Mouse (Mus musculus): ENCODE data around the gene C2cd3. TPM values are rescaled to one million over a fixed set of nuclear protein-coding genes. Genes with fewer than 3 reads are reported as not detected.
A peak's percentile ranks its signal among the peaks of the same experiment; 100 is the strongest.

C2cd3 gene
- total and polyA plus RNA-seq, 2 experiments from 2014 or later, result 5.5 to 29.8 TPM

DNA sequence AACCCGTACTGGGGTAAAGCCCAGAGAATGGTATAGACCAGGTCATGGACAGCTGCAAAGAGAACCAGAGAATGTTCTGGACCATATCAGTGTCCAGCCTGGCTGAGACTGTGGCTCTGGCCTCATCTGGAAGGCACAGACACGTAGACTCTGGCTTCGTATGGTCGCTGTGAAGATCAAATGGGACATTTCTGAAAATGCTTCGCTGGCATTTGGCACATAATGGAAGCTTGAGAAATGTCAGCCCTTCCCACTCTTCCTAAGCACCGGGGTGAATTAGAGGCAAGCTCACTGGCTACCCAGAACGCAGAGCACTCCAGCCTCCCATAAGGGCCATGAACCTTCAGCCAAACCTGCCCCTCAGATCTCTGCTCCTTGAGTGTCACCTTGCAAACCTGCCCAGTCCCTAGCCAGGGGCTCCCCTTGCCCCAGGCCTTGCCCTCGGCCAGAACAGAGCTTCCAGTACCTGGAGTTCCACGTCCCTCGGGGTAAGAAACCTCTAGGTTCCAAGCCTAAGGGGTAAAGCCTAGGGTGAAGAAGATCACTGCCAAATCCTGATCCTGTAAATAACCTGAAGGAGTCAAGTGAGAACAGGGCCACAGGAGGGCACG lies 98.9 kb downstream of the C2cd3 start:
- peaks cover 34% of the 10 kb centered on the region for H3K4me1 ChIP-seq (ENCODE audit: control insufficient read depth, insufficient read depth)
- no peaks in the 10 kb centered on the region for H3K36me3 ChIP-seq (replicated peaks; ENCODE audit: control insufficient read depth, insufficient read depth, low read length)
- no peak overlapping the region for H3K4me2 ChIP-seq (ENCODE audit: low read depth, low read length)
- no peak overlapping the region for H3K4me3 ChIP-seq (ENCODE audit: low read depth, low read length)
- no peak for TF ChIP-seq EP300 (IDR thresholded peaks at IDR 0.05; ENCODE audit: low read depth)
- no peak for TF ChIP-seq CTCF (IDR thresholded peaks at IDR 0.05; ENCODE audit: low read depth)
- WGBS, result 90% methylated on average over 11 of the region's 11 CpGs
- no peaks in the 10 kb centered on the region for H3K27me3 ChIP-seq (ENCODE audit: control insufficient read depth, insufficient read depth, low read length)
- no peaks in the 10 kb centered on the region for H3K9me3 ChIP-seq (replicated peaks; ENCODE audit: control insufficient read depth, low read length)
- DNase-seq (ENCODE audit: low spot score), result no peak
- no peak overlapping the region for H3K9ac ChIP-seq (replicated peaks; ENCODE audit: low read depth, low read length)
- ATAC-seq (ENCODE audit: insufficient read depth, low read depth), result no peak
- H3K27ac ChIP-seq (ENCODE audit: low read depth), result no peak overlapping the region

DNA sequence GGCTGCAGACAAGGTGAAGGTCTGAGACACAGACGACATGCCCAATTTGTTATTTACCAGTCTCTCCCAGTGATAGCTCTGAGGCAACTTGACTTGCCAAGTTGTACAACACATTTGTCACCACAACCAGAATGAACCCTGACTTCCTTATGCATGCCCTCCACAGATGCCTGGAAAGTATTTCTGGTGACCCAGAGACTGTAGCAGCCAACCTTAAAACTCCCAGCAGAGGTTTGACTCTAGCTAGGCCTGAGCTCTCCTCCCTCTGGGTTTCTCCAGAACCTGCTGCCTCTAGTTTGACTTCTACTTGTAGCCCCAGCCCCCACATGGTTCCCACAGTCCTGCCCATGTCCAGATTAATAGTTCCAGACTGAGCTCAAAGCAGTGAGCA lies 99.4 kb downstream of the C2cd3 start:
- TF ChIP-seq EP300 (IDR thresholded peaks at IDR 0.05; ENCODE audit: low read depth), result no peak
- TF ChIP-seq CTCF (IDR thresholded peaks at IDR 0.05; ENCODE audit: low read depth), result no peak
- H3K36me3 ChIP-seq (replicated peaks; ENCODE audit: control insufficient read depth, insufficient read depth, low read length), result no peaks in the 10 kb centered on the region
- H3K9ac ChIP-seq (replicated peaks; ENCODE audit: low read depth, low read length), result no peak overlapping the region
- H3K27ac ChIP-seq (ENCODE audit: low read depth), result no peak overlapping the region
- no peaks in the 10 kb centered on the region for H3K27me3 ChIP-seq (ENCODE audit: control insufficient read depth, insufficient read depth, low read length)
- peaks cover 29% of the 10 kb centered on the region for H3K4me1 ChIP-seq (ENCODE audit: control insufficient read depth, insufficient read depth)
- H3K4me3 ChIP-seq (ENCODE audit: low read depth, low read length), result no peak overlapping the region
- no peak for DNase-seq (ENCODE audit: low spot score)
- 95% methylated on average over 1 of the region's 1 CpGs for WGBS
- no peak overlapping the region for H3K4me2 ChIP-seq (ENCODE audit: low read depth, low read length)
- ATAC-seq (ENCODE audit: insufficient read depth, low read depth), result no peak
- no peaks in the 10 kb centered on the region for H3K9me3 ChIP-seq (replicated peaks; ENCODE audit: control insufficient read depth, low read length)

DNA sequence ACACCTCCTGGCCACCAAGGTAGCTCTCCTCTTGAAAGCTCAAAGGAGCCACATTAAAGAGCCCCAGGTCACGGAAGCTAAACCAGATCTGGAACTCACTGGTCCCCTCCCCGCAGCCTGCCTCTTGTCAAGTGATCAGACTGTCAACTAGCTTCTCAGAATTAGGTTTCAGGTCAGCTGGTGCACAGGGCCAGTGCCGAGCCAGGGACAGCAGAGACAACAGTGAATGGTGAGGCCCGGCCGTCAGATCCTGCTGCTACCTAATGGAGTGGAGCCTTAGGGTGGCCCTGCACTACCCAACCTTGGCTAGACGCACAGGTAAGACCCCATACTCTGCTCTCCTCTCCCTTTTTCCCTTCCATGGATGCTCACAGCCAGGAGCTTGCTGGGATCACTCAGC lies 100.7 kb downstream of the C2cd3 start, which contains the start of gene Ucp3:
Gene Ucp3, plus strand, starts transcription at position 214 of the 400 bp plus-strand sequence.
- Histone ChIP-seq H3K9ac (replicated peaks; ENCODE audit: low read depth, low read length) (no peak within 1 kb of the TSS), H3K4me2 (ENCODE audit: low read depth, low read length) (peak within 1 kb of the TSS; percentile 14; the same call in 1 of the 2 replicates), H3K27me3 (ENCODE audit: control insufficient read depth, insufficient read depth, low read length) (no peaks in the 10 kb centered on the region), H3K4me1 (ENCODE audit: control insufficient read depth, insufficient read depth) (peaks cover 23% of the 10 kb centered on the region), H3K9me3 (replicated peaks; ENCODE audit: control insufficient read depth, low read length) (no peaks in the 10 kb centered on the region), H3K4me3 (ENCODE audit: low read depth, low read length) (peak within 1 kb of the TSS; percentile 9; the same call in 1 of the 2 replicates), H3K27ac (ENCODE audit: low read depth) (peak within 1 kb of the TSS; percentile 36; the same call in 1 of the 2 replicates), H3K36me3 (replicated peaks; ENCODE audit: control insufficient read depth, insufficient read depth, low read length) (no peaks in the 10 kb centered on the region)
- TF ChIP-seq EP300 (IDR thresholded peaks at IDR 0.05; ENCODE audit: low read depth) (no peak), CTCF (IDR thresholded peaks at IDR 0.05; ENCODE audit: low read depth) (no peak)
- DNase-seq (ENCODE audit: low spot score) (no peak), ATAC-seq (ENCODE audit: insufficient read depth, low read depth) (peak; percentile 31)
- 61% methylated on average over 6 of the region's 6 CpGs for WGBS

DNA sequence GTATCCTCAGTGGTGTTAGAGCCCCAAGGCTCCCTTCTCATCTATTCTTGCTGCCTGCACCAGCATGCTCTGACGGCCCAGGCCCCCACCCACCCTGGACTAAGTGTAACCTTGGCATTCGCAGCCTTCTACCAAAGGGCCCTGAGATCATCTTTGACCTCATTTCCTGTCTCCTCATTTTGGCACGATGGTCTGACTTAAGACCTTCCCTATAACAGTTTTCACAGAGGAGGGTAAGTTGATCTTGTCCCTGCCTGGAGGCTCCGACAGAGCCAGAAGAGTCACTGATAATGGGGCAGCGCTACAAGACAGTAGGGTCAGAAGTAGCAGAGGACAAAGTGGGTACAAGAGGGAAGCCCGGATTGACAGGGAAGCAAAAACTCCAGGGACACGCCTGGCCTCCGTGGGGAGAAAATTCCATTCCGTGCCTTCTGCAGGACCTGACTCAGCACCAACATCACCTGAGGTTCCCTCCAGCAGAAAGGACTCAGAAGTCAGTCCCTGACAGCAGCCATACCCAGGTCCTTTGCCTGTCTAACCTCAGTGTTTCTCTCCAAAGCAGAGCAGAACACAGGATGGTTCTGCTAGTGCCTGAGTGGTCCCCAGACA lies 101.9 kb downstream of the C2cd3 start:
- H3K4me1 ChIP-seq (ENCODE audit: control insufficient read depth, insufficient read depth), result peaks cover 23% of the 10 kb centered on the region
- WGBS, result 43% methylated on average over 9 of the region's 9 CpGs
- DNase-seq (ENCODE audit: low spot score) (no peak), ATAC-seq (ENCODE audit: insufficient read depth, low read depth) (no peak)
- H3K4me3 ChIP-seq (ENCODE audit: low read depth, low read length), result no peak overlapping the region; the same call in 1 of the 2 replicates
- no peaks in the 10 kb centered on the region for H3K9me3 ChIP-seq (replicated peaks; ENCODE audit: control insufficient read depth, low read length)
- TF ChIP-seq CTCF (IDR thresholded peaks at IDR 0.05; ENCODE audit: low read depth) (no peak), EP300 (IDR thresholded peaks at IDR 0.05; ENCODE audit: low read depth) (no peak)
- no peaks in the 10 kb centered on the region for H3K27me3 ChIP-seq (ENCODE audit: control insufficient read depth, insufficient read depth, low read length)
- no peaks in the 10 kb centered on the region for H3K36me3 ChIP-seq (replicated peaks; ENCODE audit: control insufficient read depth, insufficient read depth, low read length)
- H3K9ac ChIP-seq (replicated peaks; ENCODE audit: low read depth, low read length), result no peak overlapping the region
- no peak overlapping the region; the same call in 1 of the 2 replicates for H3K27ac ChIP-seq (ENCODE audit: low read depth)
- H3K4me2 ChIP-seq (ENCODE audit: low read depth, low read length), result no peak overlapping the region

DNA sequence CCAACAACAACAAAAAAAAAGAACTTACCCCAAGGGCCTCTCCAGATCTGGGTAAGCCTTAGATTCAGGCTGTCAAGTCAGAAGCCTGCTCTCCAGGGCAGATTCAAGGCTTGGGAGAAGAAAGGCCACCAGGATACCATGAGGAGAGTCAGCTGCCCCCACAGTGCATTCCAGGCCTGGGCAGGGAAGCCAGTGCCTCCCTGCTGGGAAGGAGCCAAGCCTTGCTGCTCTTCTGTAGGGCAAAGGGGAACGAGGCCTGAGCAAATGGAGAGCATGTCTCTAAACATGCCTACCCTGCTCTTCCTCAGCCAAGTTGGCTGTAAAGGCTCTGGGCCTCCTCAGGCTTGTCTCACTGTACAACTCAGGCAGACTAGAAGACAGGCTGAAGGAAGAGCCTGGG lies 102.6 kb downstream of the C2cd3 start:
- Histone ChIP-seq H3K4me1 (ENCODE audit: control insufficient read depth, insufficient read depth) (peaks cover 23% of the 10 kb centered on the region), H3K4me2 (ENCODE audit: low read depth, low read length) (no peak overlapping the region), H3K9me3 (replicated peaks; ENCODE audit: control insufficient read depth, low read length) (no peaks in the 10 kb centered on the region), H3K27ac (ENCODE audit: low read depth) (peak overlapping the region; percentile 67), H3K27me3 (ENCODE audit: control insufficient read depth, insufficient read depth, low read length) (no peaks in the 10 kb centered on the region), H3K9ac (replicated peaks; ENCODE audit: low read depth, low read length) (no peak overlapping the region), H3K36me3 (replicated peaks; ENCODE audit: control insufficient read depth, insufficient read depth, low read length) (no peaks in the 10 kb centered on the region), H3K4me3 (ENCODE audit: low read depth, low read length) (no peak overlapping the region)
- ATAC-seq (ENCODE audit: insufficient read depth, low read depth) (peak; percentile 86), DNase-seq (ENCODE audit: low spot score) (peak; percentile 80)
- peak; percentile 66; the same call in 1 of the 2 replicates for TF ChIP-seq EP300 (IDR thresholded peaks at IDR 0.05; ENCODE audit: low read depth)
- TF ChIP-seq CTCF (IDR thresholded peaks at IDR 0.05; ENCODE audit: low read depth), result no peak
- 10% methylated on average over 1 of the region's 1 CpGs for WGBS

All from heart, postnatal 0 days (tissue).